Mouse (Mus musculus) retina, postnatal 1 day (tissue): Measurements from ENCODE around the gene Btbd35f26.
"Not testable (repeated sequence)": the region's sequence is repeated elsewhere in the genome, so short reads cannot be mapped to it uniquely, and the experiment has no call there.

ENCODE experiments used
- DNase-seq: peaks from one replicate; pipeline ENCODE4 v3.0.0-alpha.2; 2012

Gene Btbd35f26

DNA sequence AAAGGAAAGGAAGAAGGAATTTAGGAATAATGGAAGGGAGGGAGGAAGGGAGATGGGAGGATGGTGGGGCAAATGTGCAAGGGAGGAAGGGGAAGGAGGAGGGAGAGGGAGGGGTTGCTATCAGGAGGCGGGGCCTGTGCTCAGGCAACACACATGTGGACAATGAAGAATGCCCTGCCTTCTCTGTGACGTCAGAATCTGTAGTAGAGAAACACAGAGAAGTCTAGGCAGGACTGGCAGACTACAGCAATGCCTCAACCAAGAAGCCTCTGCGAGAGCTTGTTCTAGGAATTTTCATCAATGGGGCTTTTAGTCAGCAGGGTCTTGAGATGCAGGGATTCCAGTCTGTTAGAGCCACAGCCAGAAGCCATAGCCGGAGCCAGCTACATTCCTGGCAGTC lies at the start of gene Btbd35f26:
Gene Btbd35f26 (plus strand): TSS at position 301 of the 400 bp plus-strand sequence.
- not testable (repeated sequence) for DNase-seq

DNA sequence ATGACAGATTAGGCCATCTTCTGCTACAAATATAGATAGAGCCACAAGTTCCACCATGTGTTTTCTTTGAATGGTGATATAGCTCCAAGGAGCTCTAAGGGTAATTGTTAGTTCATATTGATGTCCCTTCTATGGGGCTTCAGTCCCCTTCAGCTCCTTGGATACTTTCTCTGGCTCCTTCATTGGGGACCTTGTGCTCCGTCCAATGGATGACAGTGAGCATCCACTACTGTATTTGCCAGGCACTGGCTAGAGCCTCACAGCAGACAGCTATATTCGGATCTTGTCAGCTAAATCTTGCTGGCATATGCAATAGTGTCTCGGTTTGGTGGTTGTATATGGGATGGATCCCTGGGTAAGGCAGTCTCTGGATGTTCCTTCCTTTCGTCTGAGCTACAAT lies 5.7 kb downstream of the Btbd35f26 start:
- not testable (repeated sequence) for DNase-seq

DNA sequence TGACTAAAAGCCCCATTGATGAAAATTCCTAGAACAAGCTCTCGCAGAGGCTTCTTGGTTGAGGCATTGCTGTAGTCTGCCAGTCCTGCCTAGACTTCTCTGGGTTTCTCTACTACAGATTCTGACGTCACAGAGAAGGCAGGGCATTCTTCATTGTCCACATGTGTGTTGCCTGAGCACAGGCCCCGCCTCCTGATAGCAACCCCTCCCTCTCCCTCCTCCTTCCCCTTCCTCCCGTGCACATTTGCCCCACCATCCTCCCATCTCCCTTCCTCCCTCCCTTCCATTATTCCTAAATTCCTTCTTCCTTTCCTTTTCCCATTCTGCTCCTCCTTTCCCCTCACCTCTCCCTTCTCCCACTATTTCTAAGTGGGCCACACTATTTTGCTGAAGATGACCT lies 47.6 kb downstream of the Btbd35f26 start, which contains the start of gene Btbd35f19:
Gene Btbd35f19 (minus strand): TSS at position 101 of the 400 bp plus-strand sequence.
- not testable (repeated sequence) for DNase-seq
